Comparison of ENCODE assay signal across 10 mouse cellular contexts in genomic region chr9:90446957-90447356, GRCm38 (mm10).
DNase-seq lines count a peak whose midpoint lies in the region; ATAC-seq and TF ChIP-seq lines count a peak whose summit lies in the region.
"Had no signal": no experiment of that assay in that cellular context is flagged by ENCODE, and none has a peak within 500 bp of the region (broad histone marks: within the 10 kb centered on the region; RNA-seq: fewer than 3 reads in every experiment).

No protein-coding gene starts in this region.

- H3K4me1 ChIP-seq in embryonic facial prominence, embryonic 11.5 days (ENCODE audit: control insufficient read depth, insufficient read depth, low read length) = no peaks in the 10 kb centered on the region
- H3K4me1 ChIP-seq in embryonic facial prominence, embryonic 10.5 days = no peaks in the 10 kb centered on the region
- no peaks in the 10 kb centered on the region for H3K4me1 ChIP-seq in lung, embryonic 14.5 days (ENCODE audit: insufficient read depth)
- no peaks in the 10 kb centered on the region for H3K4me1 ChIP-seq in lung, adult 2 months (ENCODE audit: control insufficient read depth, insufficient read depth, low read length)
- H3K4me1 ChIP-seq: hindbrain, embryonic 15.5 days had no signal

- no peak overlapping the region for H3K9ac ChIP-seq in embryonic facial prominence, embryonic 11.5 days (replicated peaks; ENCODE audit: low read length)
- no peak overlapping the region for H3K9ac ChIP-seq in lung, embryonic 14.5 days
- H3K9ac ChIP-seq: hindbrain, embryonic 15.5 days had no signal

- H3K4me3 ChIP-seq in embryonic facial prominence, embryonic 11.5 days (ENCODE audit: low read depth, low read length) = no peak overlapping the region
- H3K4me3 ChIP-seq in embryonic facial prominence, embryonic 10.5 days = no peak overlapping the region
- H3K4me3 ChIP-seq in lung, embryonic 14.5 days (ENCODE audit: low read depth, low read length) = no peak overlapping the region
- no peak overlapping the region for H3K4me3 ChIP-seq in lung, adult 2 months (replicated peaks; ENCODE audit: extremely low read depth, low read depth, low read length)
- H3K4me3 ChIP-seq: hindbrain, embryonic 15.5 days had no signal

- 13% methylated on average over 4 of the region's 4 CpGs for WGBS in embryonic facial prominence, embryonic 11.5 days
- 16% methylated on average over 4 of the region's 4 CpGs for WGBS in embryonic facial prominence, embryonic 10.5 days
- WGBS in lung, embryonic 14.5 days = 16% methylated on average over 4 of the region's 4 CpGs
- 12% methylated on average over 4 of the region's 4 CpGs for WGBS in lung, adult 2 months

- no peak for TF ChIP-seq POLR2A in lung, adult 2 months (IDR thresholded peaks at IDR 0.05; ENCODE audit: borderline replicate concordance, extremely low read depth, low read depth, low read length)

- H3K36me3 ChIP-seq in embryonic facial prominence, embryonic 11.5 days (replicated peaks; ENCODE audit: control insufficient read depth, insufficient read depth, low read depth, low read length) = no peaks in the 10 kb centered on the region
- no peaks in the 10 kb centered on the region for H3K36me3 ChIP-seq in embryonic facial prominence, embryonic 10.5 days (replicated peaks)
- H3K36me3 ChIP-seq in lung, embryonic 14.5 days (ENCODE audit: insufficient read depth) = no peaks in the 10 kb centered on the region
- H3K36me3 ChIP-seq: G1E; hindbrain, embryonic 15.5 days had no signal

- DNase-seq in embryonic facial prominence, embryonic 11.5 days (ENCODE audit: low spot score) = peak; percentile 54
- DNase-seq in embryonic facial prominence, embryonic 10.5 days (ENCODE audit: low spot score) = no peak
- peak; percentile 73 for DNase-seq in lung, embryonic 14.5 days
- no peak for DNase-seq in lung, adult 2 months
- peak; percentile 17 for DNase-seq in c-Kit-positive CD71-negative TER-119-negative erythroid progenitor cells, embryonic 14.5 days (ENCODE audit: low read depth)
- peak; percentile 43 for DNase-seq in naive thymus-derived CD4-positive, alpha-beta T cell, adult 2 months (ENCODE audit: low read depth)
- DNase-seq in spleen, postnatal 36 days (ENCODE audit: low spot score in 2 of 2) = no peak

- H3K27me3 ChIP-seq in embryonic facial prominence, embryonic 11.5 days (ENCODE audit: control insufficient read depth, insufficient read depth, low read length) = no peaks in the 10 kb centered on the region
- no peaks in the 10 kb centered on the region for H3K27me3 ChIP-seq in embryonic facial prominence, embryonic 10.5 days (replicated peaks; ENCODE audit: low read depth, poor library complexity, severe bottlenecking)
- no peaks in the 10 kb centered on the region for H3K27me3 ChIP-seq in lung, embryonic 14.5 days (ENCODE audit: insufficient read depth, low read length)
- H3K27me3 ChIP-seq: hindbrain, embryonic 15.5 days had no signal

- peak; percentile 73 for TF ChIP-seq CTCF in lung, embryonic 14.5 days (IDR thresholded peaks at IDR 0.05; ENCODE audit: low read depth)
- no peak for TF ChIP-seq CTCF in lung, adult 2 months (IDR thresholded peaks at IDR 0.05; ENCODE audit: insufficient read depth, low read length)

- H3K27ac ChIP-seq in embryonic facial prominence, embryonic 11.5 days (replicated peaks; ENCODE audit: low read depth, low read length) = no peak overlapping the region
- no peak overlapping the region for H3K27ac ChIP-seq in embryonic facial prominence, embryonic 10.5 days (replicated peaks)
- no peak overlapping the region for H3K27ac ChIP-seq in lung, embryonic 14.5 days (ENCODE audit: low read depth)
- H3K27ac ChIP-seq: hindbrain, embryonic 15.5 days had no signal

- no peaks in the 10 kb centered on the region for H3K9me3 ChIP-seq in embryonic facial prominence, embryonic 11.5 days (replicated peaks; ENCODE audit: control insufficient read depth, low read length)
- no peaks in the 10 kb centered on the region for H3K9me3 ChIP-seq in embryonic facial prominence, embryonic 10.5 days
- H3K9me3 ChIP-seq in lung, embryonic 14.5 days (ENCODE audit: low read depth, low read length) = no peaks in the 10 kb centered on the region
- H3K9me3 ChIP-seq: hindbrain, embryonic 15.5 days had no signal

- H3K4me2 ChIP-seq in embryonic facial prominence, embryonic 11.5 days (ENCODE audit: low read depth, low read length) = no peak overlapping the region
- H3K4me2 ChIP-seq in lung, embryonic 14.5 days = no peak overlapping the region
- H3K4me2 ChIP-seq: hindbrain, embryonic 15.5 days had no signal

- ATAC-seq in embryonic facial prominence, embryonic 11.5 days (replicated peaks; ENCODE audit: insufficient number of reproducible peaks, low FRiP score, low TSS enrichment, low read depth) = no peak
- ATAC-seq in lung, embryonic 14.5 days (ENCODE audit: insufficient read depth) = no peak
- ATAC-seq in hematopoietic stem cell, adult 5-6 weeks (replicated peaks in 1 of 2; ENCODE audit: insufficient read depth in 1 of 2, low FRiP score in 2 of 2, low TSS enrichment in 1 of 2, low read depth in 1 of 2, poor library complexity in 2 of 2, severe bottlenecking in 2 of 2) = peak; percentile 69 to 83; a peak in 2 of 4 replicates

Comparison
In these comparisons a context has a peak if more than half of its experiments do, and no peak if none do; other contexts are left out.
1. DNase-seq: peak in embryonic facial prominence, embryonic 11.5 days (single experiment), lung, embryonic 14.5 days (single experiment), c-Kit-positive CD71-negative TER-119-negative erythroid progenitor cells, embryonic 14.5 days (single experiment) and naive thymus-derived CD4-positive, alpha-beta T cell, adult 2 months (single experiment); none in embryonic facial prominence, embryonic 10.5 days (single experiment), lung, adult 2 months (single experiment) and spleen, postnatal 36 days (0 of 2).
2. ATAC-seq: peak in hematopoietic stem cell, adult 5-6 weeks (2 of 2); none in embryonic facial prominence, embryonic 11.5 days (single experiment) and lung, embryonic 14.5 days (single experiment).